Mouse (Mus musculus) CH12.LX (cell line): ENCODE data around the gene Tle3. TPM values are rescaled to one million over a fixed set of nuclear protein-coding genes. Genes with fewer than 3 reads are reported as not detected.

ENCODE experiments used
- DNase-seq: peaks from one replicate; pipeline ENCODE4 v3.0.0-alpha.2; 2013; ENCODE audit errors: extremely low read depth
- H3K27ac ChIP-seq: 2 replicates; pipeline ENCODE4 v1.5.1; 2012; ENCODE audit warnings: low read depth, mild to moderate bottlenecking, control low read depth, moderate library complexity; ENCODE audit not compliant: insufficient read depth
- H3K27me3 ChIP-seq: replicated peaks from 2 replicates; pipeline ENCODE3; 2012; ENCODE audit warnings: inconsistent platforms
- H3K36me3 ChIP-seq, 2 experiments: replicated peaks in 1 of 2; 2 replicates each; pipeline versions ENCODE3 to v1.6.1; 2012; ENCODE audit warnings: inconsistent platforms in 1 of 2, low read length in 1 of 2, mild to moderate bottlenecking in 1 of 2, mixed read lengths in 1 of 2, moderate library complexity in 1 of 2; ENCODE audit not compliant: control insufficient read depth in 1 of 2, insufficient read depth in 1 of 2
- H3K4me1 ChIP-seq, 2 experiments: 2 replicates each; pipeline ENCODE4 v1.6.1; 2012; ENCODE audit warnings: inconsistent platforms in 1 of 2, moderate library complexity in 1 of 2; ENCODE audit not compliant: insufficient read depth in 2 of 2, control insufficient read depth in 1 of 2
- H3K4me2 ChIP-seq: 2 replicates; pipeline ENCODE4 v1.6.1; 2012; ENCODE audit warnings: low read depth, mild to moderate bottlenecking, control low read depth; ENCODE audit not compliant: poor library complexity, insufficient read depth, severe bottlenecking
- H3K4me3 ChIP-seq, 3 experiments: fragments of 150-350 bp in 1 of 3; sonication (generic) in 1 of 3; replicated peaks in 1 of 3; 2 replicates each; pipeline versions ENCODE3 to v1.5.1; 2011 to 2012; ENCODE audit warnings: low read depth in 2 of 3, low read length in 2 of 3, mild to moderate bottlenecking in 2 of 3, moderate library complexity in 2 of 3, control low read depth in 1 of 3, improper control_type of control experiment in 1 of 3, inconsistent platforms in 1 of 3, mixed read lengths in 1 of 3; ENCODE audit not compliant: poor library complexity in 1 of 3
- H3K79me2 ChIP-seq: replicated peaks from 2 replicates; pipeline ENCODE4 v1.6.1; 2012; ENCODE audit warnings: mild to moderate bottlenecking, moderate library complexity; ENCODE audit not compliant: control insufficient read depth, poor library complexity, insufficient read depth, severe bottlenecking; ENCODE audit errors: extremely low read depth
- H3K9ac ChIP-seq: 2 replicates; pipeline ENCODE4 v1.6.1; 2012; ENCODE audit warnings: low read depth, mild to moderate bottlenecking, control low read depth, moderate library complexity; ENCODE audit not compliant: insufficient read depth
- H3K9me3 ChIP-seq: replicated peaks from 2 replicates; pipeline ENCODE3; 2012; ENCODE audit warnings: low read length, inconsistent platforms, mixed read lengths
- EP300 ChIP-seq: IDR thresholded peaks from 2 replicates; pipeline ENCODE4 v1.6.1; 2011; ENCODE audit warnings: low read length, improper control_type of control experiment
- GABPA ChIP-seq: IDR thresholded peaks from 2 replicates; pipeline ENCODE4 v1.6.1; 2012; ENCODE audit warnings: low read depth, low read length, improper control_type of control experiment, inconsistent platforms; ENCODE audit not compliant: insufficient replicate concordance
- IRF4 ChIP-seq: IDR thresholded peaks from 2 replicates; pipeline ENCODE4 v1.6.1; 2014; ENCODE audit warnings: low read depth, mild to moderate bottlenecking, inconsistent platforms, low read length, improper control_type of control experiment
- JUND ChIP-seq: conservative IDR thresholded peaks from 2 replicates; pipeline ENCODE4 v1.6.1; 2011; ENCODE audit warnings: low read depth, low read length, improper control_type of control experiment
- KAT2A ChIP-seq: IDR thresholded peaks from 2 replicates; pipeline ENCODE4 v1.6.1; 2012; ENCODE audit warnings: low read length, improper control_type of control experiment, inconsistent platforms; ENCODE audit not compliant: insufficient replicate concordance
- MAFK ChIP-seq: IDR thresholded peaks from 2 replicates; pipeline ENCODE4 v1.6.1; 2011; ENCODE audit warnings: low read length, improper control_type of control experiment; ENCODE audit not compliant: insufficient replicate concordance
- MAX ChIP-seq: IDR thresholded peaks from 2 replicates; pipeline ENCODE4 v1.6.1; 2011; ENCODE audit warnings: low read length, improper control_type of control experiment
- MEF2A ChIP-seq: IDR thresholded peaks from 2 replicates; pipeline ENCODE4 v1.6.1; 2014; ENCODE audit warnings: low read depth, mild to moderate bottlenecking, inconsistent platforms, low read length, improper control_type of control experiment, borderline replicate concordance
- MYC ChIP-seq: IDR thresholded peaks from 2 replicates; pipeline ENCODE4 v1.6.1; 2011; ENCODE audit warnings: low read depth, mild to moderate bottlenecking, improper control_type of control experiment, low read length
- NELFE ChIP-seq: IDR thresholded peaks from 2 replicates; pipeline ENCODE4 v1.6.1; 2011; ENCODE audit warnings: low read depth, low read length, improper control_type of control experiment
- NRF1 ChIP-seq: IDR thresholded peaks from 2 replicates; pipeline ENCODE4 v1.6.1; 2014; ENCODE audit warnings: low read depth, mild to moderate bottlenecking, inconsistent platforms, low read length, improper control_type of control experiment, moderate library complexity
- PAX5 ChIP-seq: IDR thresholded peaks from 2 replicates; pipeline ENCODE4 v1.6.1; 2012; ENCODE audit warnings: low read length, inconsistent platforms, mixed read lengths
- POLR2AphosphoS2 ChIP-seq: IDR thresholded peaks from 2 replicates; pipeline ENCODE4 v1.6.1; 2011; ENCODE audit warnings: low read depth, low read length, improper control_type of control experiment
- RAD21 ChIP-seq: IDR thresholded peaks from 2 replicates; pipeline ENCODE4 v1.6.1; 2011; ENCODE audit warnings: low read depth, mild to moderate bottlenecking, low read length, improper control_type of control experiment, moderate library complexity
- RCOR1 ChIP-seq: conservative IDR thresholded peaks from 2 replicates; pipeline ENCODE4 v1.6.1; 2012; ENCODE audit warnings: low read depth, mild to moderate bottlenecking, inconsistent platforms, low read length, improper control_type of control experiment
- SIN3A ChIP-seq: IDR thresholded peaks from 2 replicates; pipeline ENCODE4 v1.6.1; 2012; ENCODE audit warnings: low read length, improper control_type of control experiment, inconsistent platforms
- TBP ChIP-seq: conservative IDR thresholded peaks from 2 replicates; pipeline ENCODE4 v1.6.1; 2011; ENCODE audit warnings: low read depth, low read length, improper control_type of control experiment
- TCF12 ChIP-seq: IDR thresholded peaks from 2 replicates; pipeline ENCODE4 v1.6.1; 2014; ENCODE audit warnings: low read depth, mild to moderate bottlenecking, inconsistent platforms, low read length, improper control_type of control experiment
- UBTF ChIP-seq: IDR thresholded peaks from 2 replicates; pipeline ENCODE4 v1.6.1; 2012; ENCODE audit warnings: low read depth, mild to moderate bottlenecking, inconsistent platforms, low read length, improper control_type of control experiment, moderate library complexity
- USF1 ChIP-seq: IDR thresholded peaks from 2 replicates; pipeline ENCODE4 v1.6.1; 2014; ENCODE audit warnings: low read depth, mild to moderate bottlenecking, inconsistent platforms, low read length, improper control_type of control experiment
- USF2 ChIP-seq: conservative IDR thresholded peaks from 2 replicates; pipeline ENCODE4 v1.6.1; 2011; ENCODE audit warnings: low read depth, low read length, improper control_type of control experiment
- ZC3H11A ChIP-seq: IDR thresholded peaks from 2 replicates; pipeline ENCODE4 v1.6.1; 2012; ENCODE audit warnings: low read depth, mild to moderate bottlenecking, inconsistent platforms, low read length, improper control_type of control experiment
- ZMIZ1 ChIP-seq: IDR thresholded peaks from 2 replicates; pipeline ENCODE4 v1.6.1; 2012; ENCODE audit warnings: low read depth, mild to moderate bottlenecking, inconsistent platforms, low read length, improper control_type of control experiment
- dilution Hi-C: fragments of 300-500 bp; cut with MboI; formaldehyde crosslinking; loops from 2 replicates; pipeline ENCODE4 v1.14.3; 2020; ENCODE audit warnings: low sequenced_read_pairs; ENCODE audit not compliant: extremely low pct_unique_long_range_greater_than_20kb, extremely low pct_ligation_motif_present
- in situ Hi-C: fragments of 300-500 bp; cut with MboI; formaldehyde crosslinking; loops from 3 replicates; pipeline ENCODE4 v1.14.3; 2019; ENCODE audit warnings: low sequenced_read_pairs, low pct_ligation_motif_present, low pct_unique_long_range_greater_than_20kb, mixed read lengths
- polyA plus RNA-seq: library from polyadenylated mRNA; unstranded; fragments of >175 nt; gene quantifications from 2 replicates; pipeline ENCODE4 v1.2.1, GENCODE M21; 2012; ENCODE audit warnings: low read depth; ENCODE audit not compliant: insufficient read length
- total RNA-seq, 2 experiments: library from RNA; depleted of rRNA; stranded (reverse); fragments of 300-350 nt in 1 of 2; fragments of >200 nt in 1 of 2; gene quantifications; 2 replicates each; pipeline ENCODE4 v1.2.3; 2012 to 2014

The Tle3 gene
- total and polyA plus RNA-seq, 3 experiments = 8.1 to 29.1 (median 22.8) TPM

GRCm38 (mm10) chr9:61360727-61361631 lies 11.2 kb upstream of the Tle3 start:
- H3K9ac ChIP-seq = no peak overlapping the region
- H3K36me3 ChIP-seq = no peaks in the 10 kb centered on the region
- H3K4me2 ChIP-seq = no peak overlapping the region
- no peak overlapping the region for H3K27ac ChIP-seq
- no peak for DNase-seq
- no peak for TF ChIP-seq EP300
- no peak for TF ChIP-seq USF1
- no peak for TF ChIP-seq UBTF
- no peak for TF ChIP-seq GABPA
- TF ChIP-seq PAX5 = no peak
- TF ChIP-seq JUND = no peak
- no peak for TF ChIP-seq KAT2A
- TF ChIP-seq USF2 = no peak
- no peak for TF ChIP-seq TBP
- no peak for TF ChIP-seq TCF12
- no peak for TF ChIP-seq RAD21
- TF ChIP-seq MEF2A = no peak
- TF ChIP-seq SIN3A = no peak
- TF ChIP-seq MYC = no peak
- no peak for TF ChIP-seq NRF1
- TF ChIP-seq, all 38 proteins: peak for 0
- no peaks in the 10 kb centered on the region for H3K79me2 ChIP-seq
- dilution Hi-C loops (no loop called here), in situ Hi-C loops (loop anchor here (25.0 kb wide), 1 partner anchor 476 kb away; no protein-coding TSS in a partner anchor)
- peaks cover 0 to 4% of the 10 kb centered on the region in 2 experiments; a peak in 1 of 4 replicates for H3K4me1 ChIP-seq
- peaks cover 12% of the 10 kb centered on the region for H3K9me3 ChIP-seq
- H3K4me3 ChIP-seq = no peak overlapping the region
- H3K27me3 ChIP-seq = peaks cover 11% of the 10 kb centered on the region

- peaks cover 11% of the 10 kb centered on the region for H3K27me3 ChIP-seq
These were observed 9.0 kb upstream of the Tle3 start for GRCm38 (mm10) chr9:61363194-61363593.

More at GRCm38 (mm10) chr9:61363194-61363593, 9.0 kb upstream of the Tle3 start:
- no peaks in the 10 kb centered on the region for H3K36me3 ChIP-seq
- H3K4me3 ChIP-seq = no peak overlapping the region
- in situ Hi-C loops = loop anchor here (25.0 kb wide), 1 partner anchor 474 kb away; no protein-coding TSS in a partner anchor
- no peak overlapping the region for H3K27ac ChIP-seq
- no peaks in the 10 kb centered on the region for H3K79me2 ChIP-seq
- H3K9ac ChIP-seq = no peak overlapping the region
- no peak overlapping the region for H3K4me2 ChIP-seq
- peaks cover 5 to 16% of the 10 kb centered on the region in 2 experiments; a peak in 3 of 4 replicates for H3K4me1 ChIP-seq
- dilution Hi-C loops = no loop called here
- no peak for TF ChIP-seq MAFK
- TF ChIP-seq POLR2AphosphoS2 = no peak
- no peak for TF ChIP-seq ZMIZ1
- TF ChIP-seq TBP = no peak
- TF ChIP-seq MEF2A = no peak
- TF ChIP-seq USF1 = no peak
- no peak for TF ChIP-seq RCOR1
- TF ChIP-seq IRF4 = no peak
- no peak for TF ChIP-seq NELFE
- no peak for TF ChIP-seq MAX
- TF ChIP-seq SIN3A = no peak
- no peak for TF ChIP-seq ZC3H11A
- TF ChIP-seq KAT2A = no peak
- TF ChIP-seq, all 38 proteins: peak for 0
- H3K9me3 ChIP-seq = no peaks in the 10 kb centered on the region
- no peak for DNase-seq
